Mouse (Mus musculus) hindbrain, embryonic 10.5 days (tissue): Measurements from ENCODE around the gene Braf. TPM values are rescaled to one million over a fixed set of nuclear protein-coding genes. Genes with fewer than 3 reads are reported as not detected.
"Not testable (repeated sequence)": the region's sequence is repeated elsewhere in the genome, so short reads cannot be mapped to it uniquely, and the experiment has no call there.

ENCODE experiments used
- DNase-seq: peaks from one replicate; pipeline ENCODE4 v3.0.0-alpha.2; 2017; ENCODE audit warnings: low spot score
- H3K27ac ChIP-seq: fragments of 300-500 bp; sonication (generic); 2 replicates; pipeline ENCODE4 v1.5.1; 2016; ENCODE audit warnings: mild to moderate bottlenecking, moderate library complexity
- H3K27me3 ChIP-seq: fragments of 300-500 bp; sonication (generic); 2 replicates; pipeline ENCODE4 v1.6.1; 2016; ENCODE audit warnings: mild to moderate bottlenecking; ENCODE audit not compliant: poor library complexity, insufficient read depth, severe bottlenecking
- H3K36me3 ChIP-seq: fragments of 300-500 bp; sonication (generic); 2 replicates; pipeline ENCODE4 v1.6.1; 2016; ENCODE audit warnings: mild to moderate bottlenecking, moderate library complexity
- H3K4me1 ChIP-seq: fragments of 300-500 bp; sonication (generic); replicated peaks from 2 replicates; pipeline ENCODE4 v1.6.1; 2016; ENCODE audit warnings: mild to moderate bottlenecking
- H3K4me3 ChIP-seq: fragments of 300-500 bp; sonication (generic); 2 replicates; pipeline ENCODE4 v1.5.1; 2016; ENCODE audit warnings: mild to moderate bottlenecking, moderate library complexity
- H3K9me3 ChIP-seq: fragments of 300-500 bp; sonication (generic); 2 replicates; pipeline ENCODE4 v1.6.1; 2016; ENCODE audit warnings: mild to moderate bottlenecking, moderate library complexity
- WGBS: fragments of 180-500 bp; shearing (Covaris S2); methylation state at CpG from one replicate; pipeline ENCODE4 v1.1.7; 2016; 5-methylcytosine and 5-hydroxymethylcytosine counted together
- polyA plus RNA-seq: library from polyadenylated mRNA; unstranded; fragments of >200 nt; fragmentation: Nextera tagmentation; extraction: Ambion mirVana; gene quantifications from 2 replicates; pipeline ENCODE4 v1.2.1, GENCODE M21; 2016

Gene Braf
- polyA plus RNA-seq, 1 experiment from 2014 or later = 18.4 TPM

- 87% methylated on average over 7 of the region's 7 CpGs for WGBS
- no peaks in the 10 kb centered on the region for H3K27me3 ChIP-seq
- no peaks in the 10 kb centered on the region for H3K4me1 ChIP-seq
- peaks cover 3% of the 10 kb centered on the region; the same call in 1 of the 2 replicates for H3K9me3 ChIP-seq
- no peak overlapping the region for H3K27ac ChIP-seq
- DNase-seq = no peak
- H3K36me3 ChIP-seq = peaks cover 5% of the 10 kb centered on the region; the same call in 1 of the 2 replicates
- H3K4me3 ChIP-seq = no peak overlapping the region
Measured at GRCm38 (mm10) chr6:39714341-39714740, 10.9 kb downstream of the Braf start.

DNA sequence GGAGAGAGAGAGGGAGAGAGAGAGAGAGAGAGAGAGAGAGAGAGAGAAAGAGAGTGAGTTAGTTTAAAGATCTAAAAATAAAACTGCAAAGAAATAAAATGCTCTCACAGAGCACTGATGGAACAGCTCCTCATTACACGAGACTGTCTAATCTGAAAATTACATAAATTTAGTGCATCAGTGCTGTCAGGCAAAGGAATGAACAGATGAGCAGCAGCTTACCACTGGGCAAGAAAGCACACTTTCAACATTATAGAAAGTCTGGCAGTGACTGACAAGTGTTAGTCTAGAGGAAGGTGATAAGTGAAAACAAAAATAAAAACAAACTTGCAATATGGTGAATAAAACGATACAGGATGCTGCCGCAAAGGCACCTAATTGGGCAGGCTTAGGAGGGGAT is 11.9 kb downstream of the Braf start:
- WGBS = 89% methylated on average over 3 of the region's 3 CpGs
- Histone ChIP-seq H3K9me3 (peaks cover 3% of the 10 kb centered on the region; the same call in 1 of the 2 replicates), H3K27ac (no peak overlapping the region), H3K4me1 (no peaks in the 10 kb centered on the region), H3K27me3 (no peaks in the 10 kb centered on the region), H3K4me3 (no peak overlapping the region), H3K36me3 (peaks cover 5% of the 10 kb centered on the region; the same call in 1 of the 2 replicates)
- no peak for DNase-seq

DNA sequence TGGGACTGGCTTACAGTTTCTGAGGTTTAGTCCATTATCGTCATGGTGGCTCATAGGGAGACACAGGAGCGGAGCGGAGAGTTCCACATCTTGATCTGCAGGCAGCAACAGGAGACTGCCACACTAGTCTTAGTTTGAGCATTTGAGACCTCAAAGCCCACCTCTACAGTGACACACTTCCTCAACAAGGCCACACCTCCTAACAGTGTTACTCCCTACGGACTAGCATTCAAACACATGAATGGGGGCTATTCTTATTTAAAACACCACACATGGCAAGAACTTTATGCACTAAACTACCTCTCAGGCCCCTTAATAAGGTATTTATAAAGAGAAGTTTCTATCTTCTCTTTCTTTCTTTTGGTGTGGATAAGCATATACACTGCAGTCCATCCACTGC is 19.6 kb downstream of the Braf start:
- Histone ChIP-seq H3K36me3 (no peaks in the 10 kb centered on the region), H3K27me3 (no peaks in the 10 kb centered on the region), H3K9me3 (no peaks in the 10 kb centered on the region), H3K27ac (no peak overlapping the region), H3K4me1 (no peaks in the 10 kb centered on the region), H3K4me3 (no peak overlapping the region)
- WGBS = 94% methylated on average over 4 of the region's 4 CpGs
- DNase-seq = no peak

DNA sequence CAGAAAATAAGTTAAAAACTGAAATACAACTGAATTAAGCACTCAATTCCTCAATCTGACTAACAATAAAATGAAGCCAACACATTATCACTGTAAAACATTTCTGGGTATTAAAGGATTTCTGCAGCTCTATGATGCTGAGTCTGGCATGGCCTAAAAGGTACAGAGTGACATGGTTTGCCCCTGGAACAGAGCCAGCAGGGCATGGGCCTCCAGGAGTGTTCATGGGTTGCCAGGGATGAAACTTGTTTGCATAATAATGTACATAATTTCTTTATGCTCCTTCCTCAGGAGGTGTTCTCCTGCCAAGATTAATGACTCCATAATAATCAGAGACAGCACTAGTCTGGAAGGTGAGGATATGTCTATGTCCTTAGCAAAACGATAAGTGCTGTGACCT is 32.1 kb downstream of the Braf start:
- 90% methylated on average over 1 of the region's 1 CpGs for WGBS

DNA sequence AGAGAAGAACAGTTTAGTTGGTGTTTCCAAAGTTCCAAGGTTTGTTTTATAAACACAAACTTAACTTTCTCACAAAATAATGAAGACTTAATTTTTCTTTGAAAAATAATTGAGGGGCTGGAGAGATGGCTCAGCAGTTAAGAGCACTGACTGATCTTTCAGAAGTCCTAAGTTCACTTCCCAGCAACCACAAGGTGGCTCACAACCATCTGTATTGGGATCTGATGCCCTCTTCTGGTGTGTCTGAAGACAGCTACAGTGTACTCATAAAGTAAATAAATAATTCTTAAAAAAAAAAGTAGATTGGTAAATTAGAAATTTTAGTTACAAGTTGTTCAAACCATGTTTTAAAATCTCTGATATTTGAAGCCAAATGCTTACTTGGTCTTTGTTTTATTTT is 38.4 kb downstream of the Braf start:
- not testable (repeated sequence) for H3K36me3 ChIP-seq, H3K9me3 ChIP-seq, H3K4me1 ChIP-seq, H3K4me3 ChIP-seq, H3K27ac ChIP-seq, H3K27me3 ChIP-seq, DNase-seq

More for the DNA sequence above, 32.1 kb downstream of the Braf start:
- no peak overlapping the region for H3K27ac ChIP-seq
- H3K4me1 ChIP-seq = no peaks in the 10 kb centered on the region
- H3K9me3 ChIP-seq = no peaks in the 10 kb centered on the region
- no peak for DNase-seq
- H3K36me3 ChIP-seq = no peaks in the 10 kb centered on the region
- no peaks in the 10 kb centered on the region for H3K27me3 ChIP-seq
- H3K4me3 ChIP-seq = no peak overlapping the region

GRCm38 (mm10) chr6:39681795-39682194 is 43.5 kb downstream of the Braf start:
- Histone ChIP-seq H3K4me1 (peaks cover 5% of the 10 kb centered on the region), H3K27me3 (no peaks in the 10 kb centered on the region), H3K36me3 (peaks cover 19% of the 10 kb centered on the region), H3K9me3 (peaks cover 5% of the 10 kb centered on the region; the same call in 1 of the 2 replicates), H3K4me3 (no peak overlapping the region), H3K27ac (no peak overlapping the region)
- 82% methylated on average over 5 of the region's 5 CpGs for WGBS
- no peak for DNase-seq

- no peak overlapping the region for H3K27ac ChIP-seq
- WGBS = 27% methylated on average over 4 of the region's 4 CpGs
- no peaks in the 10 kb centered on the region for H3K27me3 ChIP-seq
- peaks cover 28% of the 10 kb centered on the region for H3K36me3 ChIP-seq
- no peak overlapping the region for H3K4me3 ChIP-seq
- H3K9me3 ChIP-seq = peaks cover 8% of the 10 kb centered on the region; the same call in 1 of the 2 replicates
- no peak for DNase-seq
- peaks cover 5% of the 10 kb centered on the region for H3K4me1 ChIP-seq
Measured at GRCm38 (mm10) chr6:39680524-39680923, 44.7 kb downstream of the Braf start.

DNA sequence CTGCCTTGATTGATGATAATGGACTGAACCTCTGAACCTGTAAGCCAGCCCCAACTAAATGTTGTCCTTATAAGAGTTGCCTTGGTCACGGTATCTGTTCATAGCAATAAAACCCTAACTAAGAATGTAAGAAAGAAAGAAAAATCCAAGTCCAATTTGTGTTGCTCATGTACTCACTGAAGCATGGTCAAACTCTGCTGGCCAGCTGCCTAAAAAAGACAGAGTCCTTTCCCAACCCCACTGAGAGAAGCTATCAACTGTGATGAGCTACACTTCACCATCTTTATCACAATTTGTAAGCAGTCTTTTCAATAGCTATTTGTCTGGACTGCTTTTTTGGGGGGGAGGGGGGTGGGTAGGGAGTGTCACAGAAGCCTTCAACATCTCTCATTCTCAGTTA is 47.0 kb downstream of the Braf start:
- no peak for DNase-seq
- Histone ChIP-seq H3K27ac (no peak overlapping the region), H3K9me3 (peaks cover 8% of the 10 kb centered on the region; the same call in 1 of the 2 replicates), H3K4me3 (no peak overlapping the region), H3K4me1 (peaks cover 5% of the 10 kb centered on the region), H3K36me3 (peaks cover 32% of the 10 kb centered on the region), H3K27me3 (no peaks in the 10 kb centered on the region)
- 96% methylated on average over 1 of the region's 1 CpGs for WGBS

- Histone ChIP-seq H3K4me1 (no peaks in the 10 kb centered on the region), H3K27me3 (no peaks in the 10 kb centered on the region), H3K36me3 (peaks cover 42% of the 10 kb centered on the region), H3K4me3 (no peak overlapping the region), H3K27ac (no peak overlapping the region), H3K9me3 (peaks cover 8% of the 10 kb centered on the region; the same call in 1 of the 2 replicates)
- 88% methylated on average over 7 of the region's 7 CpGs for WGBS
- DNase-seq = no peak
Measured at GRCm38 (mm10) chr6:39675081-39675480, 50.2 kb downstream of the Braf start.

DNA sequence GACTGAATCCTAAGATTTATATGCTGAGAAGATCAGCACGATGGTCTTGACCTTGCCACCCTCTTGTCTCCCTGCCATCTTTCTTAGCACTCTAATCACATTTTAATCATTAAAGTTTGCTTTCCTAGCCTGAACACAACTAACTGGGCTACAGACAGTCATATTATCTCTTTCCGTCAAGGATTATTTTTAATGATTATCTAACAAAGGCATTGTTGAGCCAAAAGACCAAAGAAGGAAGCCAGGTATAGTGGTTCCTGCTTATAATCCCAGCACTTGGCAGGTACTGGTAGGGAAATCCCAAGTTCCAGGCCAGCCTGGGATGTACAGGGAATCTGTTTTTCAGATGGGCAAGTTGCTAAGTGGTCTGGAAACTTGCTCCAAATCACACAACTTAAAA is 114.0 kb downstream of the Braf start:
- 94% methylated on average over 2 of the region's 2 CpGs for WGBS
- no peak for DNase-seq
- Histone ChIP-seq H3K27ac (no peak overlapping the region), H3K4me3 (no peak overlapping the region), H3K36me3 (peaks cover 57% of the 10 kb centered on the region), H3K27me3 (no peaks in the 10 kb centered on the region), H3K9me3 (no peaks in the 10 kb centered on the region), H3K4me1 (no peaks in the 10 kb centered on the region)

GRCm38 (mm10) chr6:39610207-39610606 is 115.1 kb downstream of the Braf start:
- H3K27ac ChIP-seq = no peak overlapping the region
- H3K4me1 ChIP-seq = no peaks in the 10 kb centered on the region
- no peak overlapping the region for H3K4me3 ChIP-seq
- no peaks in the 10 kb centered on the region for H3K9me3 ChIP-seq
- H3K36me3 ChIP-seq = peaks cover 49% of the 10 kb centered on the region
- DNase-seq = no peak
- 72% methylated on average over 2 of the region's 2 CpGs for WGBS
- no peaks in the 10 kb centered on the region for H3K27me3 ChIP-seq

DNA sequence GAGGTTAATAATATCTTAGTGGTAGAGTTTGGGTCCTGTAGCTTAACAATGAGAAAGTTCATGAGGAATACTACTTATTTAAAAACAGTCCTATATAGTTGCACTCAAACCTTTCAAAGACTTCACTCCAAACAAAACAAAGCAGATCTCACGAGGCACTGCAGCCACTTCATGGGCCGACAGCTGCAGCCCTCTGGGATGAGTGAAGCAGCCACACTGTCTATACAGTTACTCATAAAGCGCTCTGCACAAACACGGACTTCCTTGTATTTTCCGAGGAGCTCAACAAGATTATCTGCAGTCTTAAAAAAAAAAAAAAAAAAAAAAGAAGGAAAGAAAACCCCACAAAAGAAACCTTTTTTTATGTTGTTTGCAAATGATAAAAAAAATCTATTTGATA is 117.9 kb downstream of the Braf start:
- Histone ChIP-seq H3K36me3 (peaks cover 40% of the 10 kb centered on the region), H3K4me3 (no peak overlapping the region), H3K27me3 (no peaks in the 10 kb centered on the region), H3K9me3 (no peaks in the 10 kb centered on the region), H3K27ac (no peak overlapping the region), H3K4me1 (no peaks in the 10 kb centered on the region)
- WGBS = 84% methylated on average over 5 of the region's 5 CpGs
- DNase-seq = no peak

DNA sequence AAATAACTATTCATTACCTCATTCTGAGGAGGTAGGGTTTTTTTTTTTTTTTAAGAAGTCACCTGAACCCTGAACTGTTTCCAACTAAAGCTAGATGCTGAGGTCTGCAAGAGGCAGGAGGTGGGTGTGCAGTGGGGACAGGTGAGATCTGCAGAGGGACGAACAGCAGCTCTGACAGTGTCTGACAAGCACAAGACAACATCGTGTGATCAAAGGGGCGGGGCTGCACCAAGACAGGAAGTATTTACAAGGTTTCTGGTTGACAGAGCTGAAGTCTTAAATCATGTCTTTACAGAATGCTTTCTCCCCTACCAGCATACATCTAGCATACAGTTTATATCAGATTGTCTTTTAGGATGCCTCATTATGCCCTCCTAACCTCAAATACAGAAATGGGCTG is 118.4 kb downstream of the Braf start:
- WGBS = 83% methylated on average over 3 of the region's 3 CpGs
- Histone ChIP-seq H3K9me3 (no peaks in the 10 kb centered on the region), H3K27me3 (no peaks in the 10 kb centered on the region), H3K4me1 (no peaks in the 10 kb centered on the region), H3K36me3 (peaks cover 43% of the 10 kb centered on the region), H3K27ac (no peak overlapping the region), H3K4me3 (no peak overlapping the region)
- DNase-seq = no peak

DNA sequence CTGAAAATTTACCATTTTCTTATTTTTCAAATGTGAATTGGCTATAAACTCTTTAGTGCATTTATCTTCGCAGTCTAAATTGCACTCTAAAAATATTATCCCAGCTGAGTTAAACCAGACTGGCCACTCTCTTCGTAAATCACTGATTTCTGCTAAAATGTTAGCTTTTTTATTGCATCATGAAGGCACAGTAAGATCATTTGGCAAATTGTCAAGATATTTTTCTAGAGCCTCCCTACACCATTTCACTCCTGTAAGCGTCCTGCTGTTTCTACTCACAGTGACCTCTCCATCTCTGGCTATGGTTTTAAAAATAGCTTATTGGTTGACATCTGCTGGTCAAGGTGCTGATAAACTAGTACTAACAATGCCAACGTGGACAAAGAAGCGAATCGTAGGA is 119.2 kb downstream of the Braf start:
- no peak for DNase-seq
- Histone ChIP-seq H3K9me3 (no peaks in the 10 kb centered on the region), H3K4me1 (no peaks in the 10 kb centered on the region), H3K27ac (no peak overlapping the region), H3K4me3 (no peak overlapping the region), H3K36me3 (peaks cover 45% of the 10 kb centered on the region), H3K27me3 (no peaks in the 10 kb centered on the region)
- 92% methylated on average over 6 of the region's 6 CpGs for WGBS
